Mouse (Mus musculus) testis, adult 2 months (tissue): ENCODE results near the gene Selenow. TPM values are rescaled to one million over a fixed set of nuclear protein-coding genes. Genes with fewer than 3 reads are reported as not detected.

Experiments
- H3K27ac ChIP-seq: fragments of 200-500 bp; 2 replicates; pipeline ENCODE4 v1.5.1; 2012; ENCODE audit warnings: low read depth, low read length; ENCODE audit not compliant: control insufficient read depth, insufficient read depth
- H3K27me3 ChIP-seq: fragments of 200-500 bp; 2 replicates; pipeline ENCODE4 v1.6.1; 2012; ENCODE audit warnings: mild to moderate bottlenecking, low read length, moderate library complexity; ENCODE audit not compliant: control insufficient read depth, insufficient read depth
- H3K36me3 ChIP-seq: fragments of 200-500 bp; 2 replicates; pipeline ENCODE4 v1.6.1; 2012; ENCODE audit warnings: mild to moderate bottlenecking, low read length; ENCODE audit not compliant: control insufficient read depth, insufficient read depth
- H3K4me1 ChIP-seq: fragments of 200-500 bp; 2 replicates; pipeline ENCODE4 v1.6.1; 2012; ENCODE audit warnings: low read length; ENCODE audit not compliant: control insufficient read depth, insufficient read depth
- H3K4me3 ChIP-seq: fragments of 200-500 bp; 2 replicates; pipeline ENCODE4 v1.5.1; 2012; ENCODE audit warnings: low read depth, mild to moderate bottlenecking, low read length, moderate library complexity, mixed read lengths; ENCODE audit not compliant: control insufficient read depth
- CTCF ChIP-seq: fragments of 200-500 bp; IDR thresholded peaks from 2 replicates; pipeline ENCODE4 v1.5.1; 2012; ENCODE audit warnings: low read depth, mild to moderate bottlenecking, inconsistent platforms, low read length, moderate library complexity; ENCODE audit not compliant: control insufficient read depth, insufficient read depth, insufficient replicate concordance
- POLR2A ChIP-seq: fragments of 200-500 bp; IDR thresholded peaks from 2 replicates; pipeline ENCODE4 v1.6.1; 2012; ENCODE audit warnings: low read depth, mild to moderate bottlenecking, inconsistent platforms, low read length, moderate library complexity; ENCODE audit not compliant: control insufficient read depth
- polyA plus RNA-seq: library from polyadenylated mRNA; depleted of rRNA; stranded (reverse); fragments of >200 nt; gene quantifications from 2 replicates; pipeline ENCODE4 v1.2.3, GENCODE M21; 2012; rRNA removed

The Selenow gene
- polyA plus RNA-seq, 1 experiment = 409 TPM

DNA sequence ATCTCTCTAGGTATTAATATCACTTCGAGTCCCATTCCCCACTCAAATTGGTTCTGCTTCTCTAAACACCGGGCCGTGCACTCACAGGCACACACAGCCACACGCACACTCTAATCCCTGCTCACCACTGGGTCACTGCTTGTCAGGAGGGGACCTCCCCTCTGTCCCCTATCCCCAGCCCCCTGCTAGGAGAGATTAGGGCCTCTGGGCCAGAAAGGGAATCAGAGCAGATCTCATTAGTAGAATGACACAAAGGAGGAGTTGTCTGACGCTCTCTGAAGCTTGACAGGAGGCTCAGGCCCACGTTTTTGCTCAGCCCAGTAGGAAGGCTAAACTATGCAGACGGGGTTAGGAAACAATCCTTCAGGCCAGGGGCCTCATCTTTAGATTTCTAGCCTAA lies 40.8 kb downstream of the Selenow start:
- H3K4me3 ChIP-seq = no peak overlapping the region
- H3K27me3 ChIP-seq = no peaks in the 10 kb centered on the region

DNA sequence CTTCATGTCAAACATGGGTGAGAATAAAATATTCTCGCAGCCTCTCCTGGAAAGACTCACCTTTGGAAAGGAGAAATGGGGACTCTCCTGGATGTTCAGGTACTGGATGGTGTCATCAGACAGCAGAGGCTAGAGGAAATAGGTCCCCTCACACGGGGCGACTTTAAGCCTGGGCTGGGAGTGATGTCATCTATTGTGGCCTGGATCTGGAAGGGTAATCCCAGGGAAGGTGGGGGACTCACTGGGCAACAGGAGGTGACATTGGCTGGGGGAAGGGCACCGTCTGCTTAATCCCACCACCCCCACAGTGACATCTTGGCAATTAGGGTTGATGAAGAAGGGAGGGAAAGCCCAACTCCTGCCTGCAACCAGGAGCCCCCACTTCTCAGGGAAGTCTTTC lies 42.4 kb downstream of the Selenow start, which contains the start of gene Crx:
Crx (minus strand) TSS at position 213 of the 400 bp plus-strand sequence.
- Histone ChIP-seq H3K27ac (no peak within 1 kb of the TSS), H3K4me1 (no peaks in the 10 kb centered on the region), H3K36me3 (no peaks in the 10 kb centered on the region), H3K4me3 (no peak within 1 kb of the TSS), H3K27me3 (no peaks in the 10 kb centered on the region)
- no peak for TF ChIP-seq POLR2A

More for the DNA sequence above, 40.8 kb downstream of the Selenow start:
- Histone ChIP-seq H3K4me1 (no peaks in the 10 kb centered on the region), H3K36me3 (no peaks in the 10 kb centered on the region), H3K27ac (no peak overlapping the region)
- no peak for TF ChIP-seq CTCF
- TF ChIP-seq POLR2A = no peak

Other genes with a start within 250 kb of the Selenow start
- gene Obox5, start 172.3 kb downstream of the Selenow start, polyA plus RNA-seq = not detected in 2 replicates
- gene Obox6, start 82.7 kb downstream of the Selenow start, polyA plus RNA-seq = not detected in 2 replicates
- not detected in 2 replicates for gene Crx, start 42.4 kb downstream of the Selenow start, polyA plus RNA-seq
- gene Crxos, start 39.8 kb downstream of the Selenow start, polyA plus RNA-seq = not detected in 2 replicates
- gene Nop53, start 23.7 kb upstream of the Selenow start, polyA plus RNA-seq = 57.2 and 81.1 TPM in 2 replicates
- gene Ehd2, start 45.2 kb upstream of the Selenow start, polyA plus RNA-seq = 3.0 and 3.5 TPM in 2 replicates
- gene Bicra, start 125.5 kb upstream of the Selenow start, polyA plus RNA-seq = 5.9 and 7.3 TPM in 2 replicates
- 98.8 and 100 TPM in 2 replicates for gene Zfp541, start 139.4 kb upstream of the Selenow start, polyA plus RNA-seq
- gene Napa, start 176.1 kb upstream of the Selenow start, polyA plus RNA-seq = 134 and 145 TPM in 2 replicates
- 13.6 and 14.4 TPM in 2 replicates for gene Kptn, start 197.5 kb upstream of the Selenow start, polyA plus RNA-seq
- 34.7 and 35.7 TPM in 2 replicates for gene Slc8a2, start 207.4 kb upstream of the Selenow start, polyA plus RNA-seq